Mouse (Mus musculus) hindlimb bud, embryonic 11.5 days (tissue): ENCODE data around the gene Smurf2.
A peak's percentile ranks its signal among the peaks of the same experiment; 100 is the strongest.
"Not testable (repeated sequence)": the region's sequence is repeated elsewhere in the genome, so short reads cannot be mapped to it uniquely, and the experiment has no call there.

Experiments
- DNase-seq: peaks from one replicate; pipeline ENCODE4 v3.0.0-alpha.2; 2012; ENCODE audit warnings: low read depth, low spot score; ENCODE audit errors: extremely low spot score

The Smurf2 gene

DNA sequence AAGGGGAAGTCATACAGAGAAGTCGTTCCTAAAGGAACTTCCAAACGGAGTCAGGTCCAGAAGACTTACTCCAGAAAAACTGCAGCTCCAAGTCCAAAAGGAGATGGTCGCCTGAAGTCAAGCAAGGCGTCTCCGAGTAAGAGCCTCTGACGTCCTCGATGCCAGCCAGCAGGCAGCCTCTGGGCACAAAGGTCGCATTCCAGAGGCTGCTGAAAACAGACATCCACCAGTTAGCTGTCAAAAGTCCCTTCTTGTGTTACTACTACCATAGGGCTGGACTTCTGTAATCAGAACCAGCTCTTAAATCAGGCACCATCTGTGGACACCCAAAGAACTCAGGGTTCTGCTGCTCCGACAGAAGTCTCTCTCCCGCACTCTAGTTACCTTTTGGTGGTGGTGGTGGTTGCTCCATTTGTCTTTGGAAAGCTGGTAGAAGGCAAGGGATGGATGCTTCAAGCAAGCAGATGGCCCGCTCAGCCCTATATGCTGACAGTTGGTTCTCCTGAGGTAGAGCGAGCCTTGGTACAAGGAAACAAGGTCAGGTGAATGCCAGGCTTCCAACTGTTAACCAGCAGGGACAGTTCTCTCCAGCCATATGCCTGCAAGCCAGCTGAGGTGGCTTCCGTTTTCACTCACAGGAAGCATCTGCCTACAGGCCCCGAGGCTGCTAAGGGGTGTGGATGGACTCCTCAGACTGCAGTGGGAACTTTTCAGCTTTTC, 105.8 kb downstream of the Smurf2 start:
- DNase-seq: no peak

DNA sequence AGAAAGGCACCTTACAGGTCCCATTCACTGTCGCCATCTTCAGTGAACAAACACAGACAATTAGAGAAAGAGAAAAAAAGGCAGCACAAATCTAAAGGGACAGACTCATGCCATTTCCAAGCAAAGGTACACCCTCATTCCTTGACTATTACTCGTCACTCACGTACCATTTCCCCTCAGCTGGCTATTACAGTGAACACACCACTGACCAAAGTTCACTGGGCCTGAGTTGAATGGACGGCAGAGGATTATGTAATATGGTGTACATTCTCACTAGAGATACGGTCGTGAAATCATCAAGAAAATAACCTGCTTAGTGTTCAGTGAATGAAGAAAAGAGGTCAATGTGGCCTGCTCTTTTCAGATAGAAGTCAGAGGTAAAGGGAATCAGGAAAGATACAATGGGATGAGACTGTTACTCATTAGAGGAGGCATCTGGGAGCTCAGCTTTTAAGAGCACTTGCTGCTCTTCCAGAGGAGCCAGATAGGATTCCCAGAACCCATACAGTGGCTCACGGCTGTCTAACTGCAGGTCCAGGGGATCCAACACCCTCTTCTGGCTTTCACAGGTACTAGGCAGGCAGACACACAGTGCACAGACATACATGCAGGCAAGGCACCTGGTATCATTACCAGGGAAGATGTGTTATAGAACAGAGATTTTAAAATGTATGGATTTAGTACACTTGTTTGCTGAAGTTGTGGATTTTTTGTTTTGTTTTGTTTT, 107.9 kb downstream of the Smurf2 start:
- DNase-seq: no peak

DNA sequence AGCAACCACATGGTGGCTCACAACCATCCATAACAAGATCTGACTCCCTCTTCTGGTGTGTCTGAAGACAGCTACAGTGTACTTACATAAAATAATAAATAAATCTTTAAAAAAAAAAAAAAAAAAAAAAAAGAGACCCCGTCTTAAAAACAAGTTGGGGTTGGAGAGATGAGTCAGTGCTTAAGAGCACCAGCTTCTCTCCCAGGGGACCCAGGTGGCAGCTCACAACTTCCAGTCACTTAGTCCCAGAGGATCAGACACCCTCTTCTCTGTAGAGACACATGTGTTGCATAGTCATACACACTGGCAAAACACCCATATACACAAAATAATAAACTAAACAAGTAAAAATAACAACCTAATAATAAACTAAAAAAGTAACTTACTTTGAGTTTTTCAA, 113.1 kb downstream of the Smurf2 start:
- DNase-seq: not testable (repeated sequence)

DNA sequence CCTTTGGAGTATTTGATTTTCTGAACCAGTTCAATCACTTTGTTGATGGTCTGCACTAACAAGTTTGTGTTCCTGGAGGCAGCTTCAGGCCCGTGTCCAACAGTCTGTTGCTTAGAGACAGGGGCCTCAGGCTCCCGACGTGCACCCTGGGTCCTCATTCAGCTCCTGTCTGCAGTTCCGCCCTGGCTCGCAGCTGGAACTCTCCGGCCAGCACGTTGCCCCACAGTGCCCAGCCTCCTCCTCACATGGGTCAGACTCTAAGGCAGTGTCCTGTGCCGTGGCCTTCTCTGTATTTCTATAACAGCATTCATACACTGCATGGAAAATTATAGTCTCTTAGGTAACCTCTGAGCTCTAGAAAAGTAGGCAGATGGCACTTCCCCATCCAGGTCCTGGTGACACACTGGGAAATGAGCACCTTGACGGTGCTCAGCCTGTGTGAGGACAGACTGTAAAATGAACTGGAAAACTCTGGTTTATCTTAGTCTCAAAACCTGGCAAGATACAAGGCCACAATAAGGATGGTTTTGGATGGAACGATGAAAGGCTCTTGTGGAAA, 118.4 kb downstream of the Smurf2 start:
- no peak for DNase-seq

DNA sequence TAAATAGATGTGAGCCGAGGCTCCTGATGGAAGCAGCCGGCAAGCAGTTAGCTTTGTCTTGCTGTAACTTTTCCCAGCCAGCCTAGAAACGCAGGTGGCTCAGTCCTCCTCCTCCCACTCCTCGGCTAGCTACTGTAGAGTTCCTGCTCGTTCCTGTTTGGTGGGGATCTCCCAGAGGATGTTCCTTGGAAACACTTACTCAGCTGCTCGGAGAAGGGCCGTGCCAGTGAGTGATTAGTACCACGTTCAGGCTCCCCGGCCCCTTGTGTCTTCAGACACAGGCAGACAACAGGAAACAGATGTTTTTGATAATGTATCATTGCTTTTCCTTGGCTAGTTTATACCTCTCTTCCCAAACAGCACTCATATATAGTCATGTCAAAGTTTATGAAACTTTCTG, 124.8 kb downstream of the Smurf2 start:
- no peak for DNase-seq

DNA sequence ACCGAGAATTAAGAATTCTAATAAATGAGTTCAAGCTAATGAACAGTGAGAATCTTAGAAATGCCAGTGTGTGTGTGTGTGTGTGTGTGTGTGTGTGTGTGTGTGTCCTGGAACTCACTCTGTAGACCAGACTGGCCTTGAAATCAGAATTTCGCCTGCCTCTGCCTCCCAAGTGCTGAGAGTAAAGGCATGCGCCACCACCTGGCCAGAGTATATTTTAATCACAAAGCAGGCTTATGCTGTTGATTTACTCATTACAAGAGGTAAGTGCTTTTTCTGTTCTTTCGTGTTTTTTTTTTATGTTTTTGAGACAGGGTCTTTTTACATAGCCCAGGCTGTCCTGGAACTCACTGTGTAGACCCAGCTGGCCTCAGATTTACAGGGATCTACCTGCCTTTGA, 126.7 kb downstream of the Smurf2 start:
- DNase-seq: no peak

DNA sequence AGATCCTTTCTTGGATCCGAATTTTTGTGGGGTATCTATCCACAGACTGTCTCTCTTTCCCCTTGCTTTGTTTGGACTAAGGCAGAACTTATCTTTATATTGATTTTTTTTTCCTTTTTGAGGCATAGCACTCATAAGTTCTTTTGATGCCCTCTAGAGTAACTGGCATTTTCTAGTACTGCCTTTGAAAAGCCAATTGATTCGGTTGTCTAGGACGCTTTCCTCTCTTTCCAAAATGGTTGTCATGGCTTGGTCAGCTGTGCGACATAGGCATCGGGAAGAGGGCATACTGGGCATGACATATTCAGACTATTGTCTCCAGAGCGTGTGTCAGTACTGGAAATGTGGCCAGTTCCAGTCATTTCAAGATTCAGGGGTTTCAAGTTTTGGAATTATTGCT, 130.9 kb downstream of the Smurf2 start:
- no peak for DNase-seq

DNA sequence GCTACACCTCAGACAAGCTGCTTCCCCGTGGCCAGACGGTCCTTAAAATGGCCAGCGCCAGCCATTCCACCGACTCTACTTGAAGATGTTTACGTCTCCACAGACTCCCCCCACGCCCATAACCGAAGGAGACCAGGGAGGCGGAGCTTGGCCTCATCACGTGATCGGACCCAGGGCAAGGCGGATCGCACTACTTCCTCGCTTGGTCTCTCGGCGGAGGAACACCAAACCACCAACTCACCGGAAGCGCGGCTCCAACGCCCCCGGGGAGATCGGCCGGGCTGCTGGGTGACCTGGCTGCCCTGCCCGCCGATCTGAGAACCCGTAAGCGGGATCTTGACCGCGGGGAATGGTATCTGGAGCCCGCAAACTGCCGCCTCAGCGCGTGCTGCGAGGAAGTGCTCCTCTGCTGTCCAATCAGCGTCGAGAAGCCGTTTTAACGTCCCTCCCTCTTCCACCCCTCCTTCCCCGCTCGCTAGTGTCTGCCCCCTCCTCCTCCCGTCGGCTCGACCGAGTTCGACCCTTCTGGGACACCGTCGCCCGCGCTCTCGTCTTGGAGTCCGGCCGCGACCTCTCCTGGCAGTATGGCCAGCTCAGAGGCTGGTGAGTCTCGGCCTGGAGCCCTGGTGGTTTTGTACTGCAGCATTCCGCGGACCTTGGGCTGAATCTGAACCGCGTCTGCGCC, 131.6 kb downstream of the Smurf2 start, which contains the start of the genes Ddx5 and Cep95:
Gene Ddx5 (minus strand): TSS at position 411 of the 685 bp plus-strand sequence.
Gene Cep95 (plus strand): TSS at position 478 of the 685 bp plus-strand sequence.
- peak; percentile 88 for DNase-seq

DNA sequence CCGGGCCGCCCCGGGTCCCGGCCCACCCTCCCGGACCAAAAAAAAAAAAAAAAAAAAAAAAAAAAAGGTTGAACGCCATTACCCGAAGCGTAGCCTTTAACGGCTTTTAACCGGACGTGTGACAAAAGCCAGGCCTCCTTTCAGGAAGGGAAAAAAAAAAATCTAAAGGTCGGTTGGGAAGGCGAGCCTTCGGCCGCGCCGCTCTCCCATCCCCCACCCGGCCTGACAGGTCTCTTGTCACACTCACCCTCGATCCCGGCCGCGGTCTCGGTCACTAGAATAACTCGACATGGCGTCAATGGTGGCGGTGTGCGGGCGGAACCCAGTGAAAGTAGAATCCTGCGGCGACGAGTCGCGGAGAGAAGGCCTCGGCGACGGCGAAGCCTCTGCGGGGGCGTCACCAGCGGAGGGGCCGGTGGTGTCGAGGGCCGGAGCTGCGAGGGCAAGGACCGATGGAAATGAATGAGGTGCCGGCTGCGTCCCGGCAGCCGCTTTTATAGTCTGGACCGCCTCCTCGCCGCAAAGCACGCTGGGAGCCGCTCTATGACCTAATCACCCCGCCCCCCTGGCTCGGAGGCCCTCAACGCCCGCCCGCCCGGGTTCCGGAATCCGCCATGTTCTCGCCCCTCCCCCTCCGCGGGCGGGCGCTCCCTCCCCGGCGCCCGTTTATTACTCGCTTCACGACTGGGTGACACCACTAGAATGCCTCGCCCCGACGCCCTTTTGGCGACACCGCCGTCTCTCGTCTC, 132.3 kb downstream of the Smurf2 start:
- no peak for DNase-seq

DNA sequence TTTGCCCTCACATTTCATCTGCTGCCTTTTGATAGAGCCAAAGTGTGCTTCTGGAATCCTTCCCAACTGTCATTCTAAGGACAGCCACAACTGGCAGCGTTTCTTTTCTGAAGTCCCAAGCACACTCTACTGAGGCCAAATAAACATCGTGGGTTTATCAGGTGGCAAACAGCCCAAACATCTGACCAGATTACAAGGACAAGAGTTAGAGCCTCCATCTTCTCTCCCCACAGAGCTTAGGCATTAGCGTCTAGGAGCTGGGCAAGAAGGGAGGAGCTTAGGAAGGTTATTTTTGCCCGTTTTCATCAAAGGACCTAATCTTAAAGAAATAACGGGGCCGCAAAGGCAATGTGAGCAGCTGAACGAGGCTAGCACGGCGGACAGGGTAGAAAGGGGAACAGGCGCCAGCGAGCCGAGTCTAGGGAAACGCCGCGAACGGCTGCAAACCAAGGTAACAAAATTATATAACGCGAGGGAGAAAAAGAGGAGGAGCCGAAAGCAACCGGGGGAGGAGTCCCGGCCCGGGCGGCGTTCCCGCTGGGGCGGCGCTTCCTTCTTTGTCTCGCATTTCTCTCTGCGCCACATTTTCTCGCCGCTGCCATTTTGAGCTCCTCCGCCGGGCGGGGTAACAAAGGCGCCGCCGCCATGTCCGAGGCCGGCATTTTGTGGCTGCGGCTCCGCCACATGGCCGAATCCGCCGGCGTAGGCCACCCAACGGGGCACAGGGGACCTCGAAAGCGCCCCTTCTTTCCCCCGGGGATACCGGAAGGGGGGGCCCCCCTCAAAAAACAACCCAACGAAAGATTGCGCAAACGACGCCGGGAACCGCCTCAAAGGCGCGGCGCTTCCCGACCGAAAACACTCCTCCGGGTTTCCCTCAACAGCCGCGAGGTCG, 133.1 kb downstream of the Smurf2 start:
- DNase-seq: no peak

DNA sequence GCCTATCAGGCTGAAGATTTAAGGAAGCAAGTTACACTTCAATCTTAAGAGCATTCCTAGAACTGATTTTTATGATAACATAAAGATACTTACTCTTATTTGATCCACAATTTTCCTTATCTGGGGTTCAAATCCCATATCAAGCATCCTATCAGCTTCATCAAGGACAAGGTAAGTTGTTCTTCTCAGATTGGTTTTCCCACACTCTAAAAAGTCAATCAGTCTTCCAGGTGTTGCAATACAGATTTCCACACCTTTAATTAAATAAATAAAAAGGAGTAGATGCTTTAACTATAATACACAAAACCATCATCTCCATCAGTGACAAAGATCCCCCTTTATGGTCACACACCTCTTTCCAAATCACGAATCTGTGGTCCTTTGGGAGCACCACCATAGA, 135.5 kb downstream of the Smurf2 start:
- no peak for DNase-seq

DNA sequence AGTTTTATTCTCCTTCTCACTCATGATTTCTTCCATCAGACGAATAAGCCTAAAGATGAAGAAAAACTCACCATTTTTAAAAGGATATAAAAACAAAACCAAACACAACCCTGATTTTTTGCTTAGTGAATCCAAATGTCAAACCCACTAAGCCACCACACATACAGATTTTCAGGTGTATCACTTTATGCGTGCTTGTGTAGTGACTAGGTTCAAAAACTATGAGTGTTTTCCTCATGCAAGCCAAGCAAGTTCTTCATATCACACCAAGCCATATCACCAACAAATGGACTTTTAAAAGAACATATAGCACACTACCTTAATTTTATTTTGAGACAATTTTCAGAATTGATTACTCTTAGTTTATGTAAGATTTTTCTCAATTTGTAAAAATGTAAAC, 136.0 kb downstream of the Smurf2 start:
- no peak for DNase-seq

DNA sequence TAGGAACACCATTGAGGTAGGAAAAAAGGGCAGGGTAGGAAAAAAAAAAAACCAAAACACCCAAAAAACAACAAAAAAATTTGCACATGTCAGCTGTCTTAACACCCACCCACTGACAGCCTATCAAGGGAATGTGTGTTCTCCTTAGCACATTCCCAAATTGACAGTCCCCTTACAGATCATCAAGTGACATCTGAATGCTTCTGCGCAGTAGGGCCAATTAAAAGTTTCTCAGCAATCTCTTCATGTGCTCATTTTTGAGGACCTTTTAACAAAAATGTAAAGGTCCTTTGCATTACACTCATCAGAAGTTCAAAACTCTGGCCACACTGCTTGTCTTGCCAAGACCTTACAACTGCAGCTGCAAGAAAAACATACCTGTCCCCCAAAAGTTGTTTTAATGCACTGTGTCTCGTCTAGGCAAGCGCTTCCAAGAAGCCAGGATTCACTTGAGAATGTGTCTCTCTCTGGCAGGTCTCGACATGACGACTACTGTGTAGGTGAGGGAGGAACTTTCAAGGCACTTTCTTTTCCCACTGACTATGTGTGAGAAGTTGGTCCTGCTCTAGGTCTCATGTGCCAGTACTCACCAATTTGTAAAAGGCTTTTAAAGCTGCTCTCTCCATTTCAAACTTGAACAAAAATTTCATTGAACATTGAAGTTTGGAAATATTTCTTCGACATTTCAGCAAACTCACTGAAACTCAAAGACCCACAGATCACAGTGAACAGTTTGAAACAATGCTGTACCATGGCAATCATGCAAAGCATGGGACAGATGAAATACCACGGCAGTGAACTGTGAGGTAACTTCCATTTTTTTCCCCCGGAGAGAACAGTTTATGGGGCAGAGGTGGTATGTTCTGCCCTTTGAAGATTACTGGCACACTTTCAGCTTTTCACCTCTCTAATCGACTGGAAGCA, 137.4 kb downstream of the Smurf2 start:
- DNase-seq: no peak

DNA sequence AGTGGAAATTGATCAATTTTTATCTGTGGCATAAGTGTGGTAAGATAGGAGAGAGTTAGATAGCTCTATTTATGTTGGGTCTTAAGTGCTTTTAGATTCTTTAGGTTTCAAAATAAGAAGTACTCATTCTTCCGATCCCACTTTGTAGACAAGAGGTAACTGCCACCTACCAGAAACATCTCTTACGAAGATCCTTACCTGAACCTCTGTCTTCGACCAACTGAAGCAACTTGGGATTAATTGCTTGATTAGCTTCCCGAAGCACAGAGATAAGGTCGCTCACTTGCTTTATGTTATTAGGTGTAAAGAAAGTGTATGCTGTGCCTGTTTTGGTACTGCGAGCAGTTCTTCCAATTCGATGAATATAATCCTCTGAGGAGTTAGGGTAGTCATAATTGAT, 138.2 kb downstream of the Smurf2 start:
- not testable (repeated sequence) for DNase-seq

DNA sequence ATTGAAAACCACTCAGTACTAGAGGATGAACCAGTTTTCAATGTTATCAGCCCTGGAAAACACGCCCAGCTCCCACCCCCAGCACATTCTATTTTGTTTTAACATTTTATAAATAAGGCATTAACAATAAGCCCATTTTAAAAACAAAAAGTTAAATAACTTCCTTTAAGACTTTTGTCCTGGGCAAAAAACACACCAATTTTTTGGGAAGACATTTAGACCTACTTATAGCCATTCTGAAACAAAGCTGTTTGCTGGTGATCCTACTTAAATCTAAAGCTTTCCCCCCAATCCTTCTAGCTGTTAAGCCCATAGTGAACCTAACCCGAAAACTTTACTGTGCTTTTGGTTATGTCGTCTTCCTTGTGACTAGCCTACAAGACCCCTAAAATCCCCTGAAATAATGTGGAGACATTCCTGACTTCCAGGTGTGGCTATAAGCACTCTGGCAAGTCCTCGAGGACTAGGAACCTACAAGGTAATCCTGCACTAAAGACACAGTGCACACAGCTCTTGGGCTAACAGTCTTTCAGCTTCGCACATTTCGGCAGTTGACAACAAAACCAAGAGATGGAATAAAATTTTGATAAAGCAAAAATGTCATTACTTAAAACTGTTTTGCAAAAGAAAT, 139.8 kb downstream of the Smurf2 start:
- no peak for DNase-seq

DNA sequence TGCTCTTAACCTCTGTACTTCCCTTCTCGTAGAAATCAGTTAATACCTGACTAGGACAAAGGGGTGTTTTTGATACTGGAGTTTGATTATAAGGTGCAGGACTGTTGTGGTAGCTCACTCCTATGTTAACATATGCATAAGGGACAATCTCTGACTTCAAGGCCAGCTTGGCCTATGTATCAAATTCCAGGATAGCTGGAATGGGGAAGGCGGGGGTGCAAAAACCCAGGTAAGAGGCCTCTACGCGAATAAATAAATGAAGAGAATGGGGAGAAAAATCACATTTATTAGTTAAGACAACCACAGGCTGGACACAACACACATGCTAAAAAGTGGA, 140.5 kb downstream of the Smurf2 start:
- no peak for DNase-seq

DNA sequence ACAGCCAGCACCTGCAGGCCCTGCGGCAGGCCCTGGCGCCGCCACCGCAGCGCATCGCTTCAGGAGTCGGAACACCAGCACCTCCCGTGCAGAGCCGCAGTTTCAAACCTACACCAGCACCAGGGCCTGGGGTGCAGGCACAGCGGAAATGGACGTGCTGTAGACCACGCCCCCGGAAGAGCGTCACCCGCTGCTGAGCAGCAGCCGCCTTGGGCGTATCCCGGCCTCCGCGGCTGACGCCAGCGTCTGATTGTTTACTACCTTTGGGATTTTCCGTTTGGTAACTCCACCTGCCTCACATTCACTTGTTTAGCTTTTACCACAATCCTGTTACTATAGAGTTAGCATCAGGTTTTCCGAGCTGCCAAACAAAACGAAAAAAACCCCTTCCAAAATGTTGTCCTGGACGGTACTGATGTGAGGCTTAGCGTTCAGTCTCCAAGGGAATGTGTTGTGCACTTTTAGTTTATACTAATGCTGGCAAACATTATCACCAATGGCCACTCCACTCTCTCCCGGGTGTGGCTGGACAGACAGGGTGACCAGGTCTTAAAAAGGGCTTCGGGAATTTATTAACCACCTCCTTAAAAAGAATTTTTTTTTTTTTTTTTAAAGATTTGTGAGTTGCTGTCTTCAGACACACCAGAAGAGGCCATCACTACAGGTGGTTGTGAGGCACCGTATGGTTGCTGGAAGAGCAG, 141.0 kb downstream of the Smurf2 start, which contains the start of gene Polg2:
Gene Polg2 (minus strand): TSS at position 150 of the 701 bp plus-strand sequence.
- peak; percentile 86 for DNase-seq
